Mouse (Mus musculus) CH12.LX (cell line): ENCODE data around the gene Akap2. TPM values are rescaled to one million over a fixed set of nuclear protein-coding genes. Genes with fewer than 3 reads are reported as not detected.

Source experiments
- DNase-seq: peaks from one replicate; pipeline ENCODE4 v3.0.0-alpha.2; 2013; ENCODE audit errors: extremely low read depth
- H3K27ac ChIP-seq: 2 replicates; pipeline ENCODE4 v1.5.1; 2012; ENCODE audit warnings: low read depth, mild to moderate bottlenecking, control low read depth, moderate library complexity; ENCODE audit not compliant: insufficient read depth
- H3K27me3 ChIP-seq: replicated peaks from 2 replicates; pipeline ENCODE3; 2012; ENCODE audit warnings: inconsistent platforms
- H3K36me3 ChIP-seq, 2 experiments: replicated peaks in 1 of 2; 2 replicates each; pipeline versions ENCODE3 to v1.6.1; 2012; ENCODE audit warnings: inconsistent platforms in 1 of 2, low read length in 1 of 2, mild to moderate bottlenecking in 1 of 2, mixed read lengths in 1 of 2, moderate library complexity in 1 of 2; ENCODE audit not compliant: control insufficient read depth in 1 of 2, insufficient read depth in 1 of 2
- H3K4me1 ChIP-seq, 2 experiments: 2 replicates each; pipeline ENCODE4 v1.6.1; 2012; ENCODE audit warnings: inconsistent platforms in 1 of 2, moderate library complexity in 1 of 2; ENCODE audit not compliant: insufficient read depth in 2 of 2, control insufficient read depth in 1 of 2
- H3K4me2 ChIP-seq: 2 replicates; pipeline ENCODE4 v1.6.1; 2012; ENCODE audit warnings: low read depth, mild to moderate bottlenecking, control low read depth; ENCODE audit not compliant: poor library complexity, insufficient read depth, severe bottlenecking
- H3K4me3 ChIP-seq, 3 experiments: fragments of 150-350 bp in 1 of 3; sonication (generic) in 1 of 3; replicated peaks in 1 of 3; 2 replicates each; pipeline versions ENCODE3 to v1.5.1; 2011 to 2012; ENCODE audit warnings: low read depth in 2 of 3, low read length in 2 of 3, mild to moderate bottlenecking in 2 of 3, moderate library complexity in 2 of 3, control low read depth in 1 of 3, improper control_type of control experiment in 1 of 3, inconsistent platforms in 1 of 3, mixed read lengths in 1 of 3; ENCODE audit not compliant: poor library complexity in 1 of 3
- H3K79me2 ChIP-seq: replicated peaks from 2 replicates; pipeline ENCODE4 v1.6.1; 2012; ENCODE audit warnings: mild to moderate bottlenecking, moderate library complexity; ENCODE audit not compliant: control insufficient read depth, poor library complexity, insufficient read depth, severe bottlenecking; ENCODE audit errors: extremely low read depth
- H3K9ac ChIP-seq: 2 replicates; pipeline ENCODE4 v1.6.1; 2012; ENCODE audit warnings: low read depth, mild to moderate bottlenecking, control low read depth, moderate library complexity; ENCODE audit not compliant: insufficient read depth
- H3K9me3 ChIP-seq: replicated peaks from 2 replicates; pipeline ENCODE3; 2012; ENCODE audit warnings: low read length, inconsistent platforms, mixed read lengths
- E2F4 ChIP-seq: IDR thresholded peaks from 2 replicates; pipeline ENCODE4 v1.6.1; 2011; ENCODE audit warnings: low read depth, low read length, improper control_type of control experiment; ENCODE audit not compliant: insufficient replicate concordance
- EP300 ChIP-seq: IDR thresholded peaks from 2 replicates; pipeline ENCODE4 v1.6.1; 2011; ENCODE audit warnings: low read length, improper control_type of control experiment
- ETS1 ChIP-seq: conservative IDR thresholded peaks from 2 replicates; pipeline ENCODE4 v1.6.1; 2012; ENCODE audit warnings: low read depth, mild to moderate bottlenecking, inconsistent platforms, low read length, improper control_type of control experiment, moderate library complexity
- HCFC1 ChIP-seq: IDR thresholded peaks from 2 replicates; pipeline ENCODE4 v1.6.1; 2012; ENCODE audit warnings: low read depth, mild to moderate bottlenecking, inconsistent platforms, low read length, improper control_type of control experiment
- IRF4 ChIP-seq: IDR thresholded peaks from 2 replicates; pipeline ENCODE4 v1.6.1; 2014; ENCODE audit warnings: low read depth, mild to moderate bottlenecking, inconsistent platforms, low read length, improper control_type of control experiment
- MAX ChIP-seq: IDR thresholded peaks from 2 replicates; pipeline ENCODE4 v1.6.1; 2011; ENCODE audit warnings: low read length, improper control_type of control experiment
- MAZ ChIP-seq: IDR thresholded peaks from 2 replicates; pipeline ENCODE4 v1.6.1; 2012; ENCODE audit warnings: low read depth, mild to moderate bottlenecking, inconsistent platforms, low read length, improper control_type of control experiment, moderate library complexity
- MEF2A ChIP-seq: IDR thresholded peaks from 2 replicates; pipeline ENCODE4 v1.6.1; 2014; ENCODE audit warnings: low read depth, mild to moderate bottlenecking, inconsistent platforms, low read length, improper control_type of control experiment, borderline replicate concordance
- MXI1 ChIP-seq: IDR thresholded peaks from 2 replicates; pipeline ENCODE4 v1.6.1; 2011; ENCODE audit warnings: mild to moderate bottlenecking, low read depth, low read length, improper control_type of control experiment
- NRF1 ChIP-seq: IDR thresholded peaks from 2 replicates; pipeline ENCODE4 v1.6.1; 2014; ENCODE audit warnings: low read depth, mild to moderate bottlenecking, inconsistent platforms, low read length, improper control_type of control experiment, moderate library complexity
- RCOR1 ChIP-seq: conservative IDR thresholded peaks from 2 replicates; pipeline ENCODE4 v1.6.1; 2012; ENCODE audit warnings: low read depth, mild to moderate bottlenecking, inconsistent platforms, low read length, improper control_type of control experiment
- SMC3 ChIP-seq: IDR thresholded peaks from 2 replicates; pipeline ENCODE4 v1.6.1; 2011; ENCODE audit warnings: low read depth, low read length, improper control_type of control experiment
- USF2 ChIP-seq: conservative IDR thresholded peaks from 2 replicates; pipeline ENCODE4 v1.6.1; 2011; ENCODE audit warnings: low read depth, low read length, improper control_type of control experiment
- dilution Hi-C: fragments of 300-500 bp; cut with MboI; formaldehyde crosslinking; loops from 2 replicates; pipeline ENCODE4 v1.14.3; 2020; ENCODE audit warnings: low sequenced_read_pairs; ENCODE audit not compliant: extremely low pct_unique_long_range_greater_than_20kb, extremely low pct_ligation_motif_present
- in situ Hi-C: fragments of 300-500 bp; cut with MboI; formaldehyde crosslinking; loops from 3 replicates; pipeline ENCODE4 v1.14.3; 2019; ENCODE audit warnings: low sequenced_read_pairs, low pct_ligation_motif_present, low pct_unique_long_range_greater_than_20kb, mixed read lengths
- polyA plus RNA-seq: library from polyadenylated mRNA; unstranded; fragments of >175 nt; gene quantifications from 2 replicates; pipeline ENCODE4 v1.2.1, GENCODE M21; 2012; ENCODE audit warnings: low read depth; ENCODE audit not compliant: insufficient read length
- total RNA-seq, 2 experiments: library from RNA; depleted of rRNA; stranded (reverse); fragments of 300-350 nt in 1 of 2; fragments of >200 nt in 1 of 2; gene quantifications; 2 replicates each; pipeline ENCODE4 v1.2.3; 2012 to 2014

The Akap2 gene
- total and polyA plus RNA-seq, 3 experiments, result 0.25 TPM; not detected in 2

DNA sequence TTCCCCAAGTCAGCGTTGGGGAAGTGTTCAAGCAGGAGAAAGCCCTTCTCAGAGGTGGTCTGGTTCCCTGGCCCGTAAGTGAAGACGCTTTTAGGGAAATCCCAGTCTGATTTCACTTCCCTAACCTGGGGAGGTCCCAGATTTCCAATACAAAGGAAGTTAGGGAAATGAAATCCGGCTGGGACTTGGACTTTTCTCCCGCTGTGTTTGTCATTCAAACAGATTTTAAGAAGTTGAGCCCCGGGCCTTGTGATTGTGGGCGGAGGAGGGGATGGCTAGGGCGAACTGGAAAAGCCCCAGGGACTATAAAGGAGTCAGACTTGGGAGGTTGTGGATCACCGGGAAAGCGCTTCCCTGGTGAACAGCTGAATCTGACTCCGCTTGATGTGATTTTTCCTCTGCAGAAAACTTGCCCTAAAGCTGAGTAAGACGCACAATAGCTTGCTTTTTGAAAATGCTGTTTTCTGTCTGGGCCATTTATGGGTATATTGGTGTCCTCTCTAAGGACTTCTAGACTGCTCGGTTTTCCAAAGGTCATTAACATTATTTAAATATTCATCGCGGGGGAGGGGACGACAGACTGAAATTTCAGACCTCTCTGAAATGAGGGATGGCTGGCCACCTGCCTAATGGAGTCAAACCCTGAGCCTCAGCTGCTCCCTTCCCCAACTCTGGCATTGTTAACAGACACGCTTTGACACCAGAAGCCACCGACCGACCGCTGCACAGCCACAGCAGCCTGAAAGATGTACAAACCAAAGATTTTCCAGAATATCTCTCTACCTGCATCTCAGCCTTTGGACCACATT lies 63.6 kb downstream of the Akap2 start:
- DNase-seq, result peak; percentile 27
- Histone ChIP-seq H3K36me3 (no peaks in the 10 kb centered on the region), H3K4me3 (no peak overlapping the region), H3K27me3 (no peaks in the 10 kb centered on the region), H3K79me2 (no peaks in the 10 kb centered on the region), H3K9ac (no peak overlapping the region), H3K27ac (no peak overlapping the region), H3K4me2 (0 out of 2 replicates have a peak overlapping the region, but pooled peaks have one; percentile 12), H3K9me3 (no peaks in the 10 kb centered on the region), H3K4me1 (peaks cover 4 to 16% of the 10 kb centered on the region in 2 experiments)
- TF ChIP-seq MEF2A, result no peak
- TF ChIP-seq MAZ, result no peak
- peak; percentile 49; the same call in 1 of the 2 replicates for TF ChIP-seq EP300
- peak; percentile 35; the same call in 1 of the 2 replicates for TF ChIP-seq ETS1
- peak; percentile 73 for TF ChIP-seq IRF4
- no peak for TF ChIP-seq USF2
- in situ Hi-C loops, result no loop called here
- dilution Hi-C loops, result no loop called here

- Histone ChIP-seq H3K4me2 (no peak overlapping the region), H3K36me3 (no peaks in the 10 kb centered on the region), H3K9ac (no peak overlapping the region), H3K4me1 (peaks cover 4 to 16% of the 10 kb centered on the region in 2 experiments), H3K79me2 (no peaks in the 10 kb centered on the region)
- no peak for DNase-seq
- TF ChIP-seq MXI1, result no peak
- TF ChIP-seq E2F4, result no peak
- no peak for TF ChIP-seq HCFC1
- no peak for TF ChIP-seq NRF1
- TF ChIP-seq SMC3, result no peak
- TF ChIP-seq RCOR1, result no peak
- no peak for TF ChIP-seq EP300
- no peak for TF ChIP-seq MAX
- TF ChIP-seq, all 38 proteins: peak for 0
- Histone ChIP-seq H3K4me3 (no peak overlapping the region), H3K27ac (no peak overlapping the region), H3K27me3 (no peaks in the 10 kb centered on the region), H3K9me3 (no peaks in the 10 kb centered on the region)
- dilution Hi-C loops, result no loop called here
- in situ Hi-C loops, result no loop called here
Observed at GRCm38 (mm10) chr4:57781994-57782393, 64.5 kb downstream of the Akap2 start.
